Mouse (Mus musculus): ENCODE measurements around the gene Kdm5a.

DNA sequence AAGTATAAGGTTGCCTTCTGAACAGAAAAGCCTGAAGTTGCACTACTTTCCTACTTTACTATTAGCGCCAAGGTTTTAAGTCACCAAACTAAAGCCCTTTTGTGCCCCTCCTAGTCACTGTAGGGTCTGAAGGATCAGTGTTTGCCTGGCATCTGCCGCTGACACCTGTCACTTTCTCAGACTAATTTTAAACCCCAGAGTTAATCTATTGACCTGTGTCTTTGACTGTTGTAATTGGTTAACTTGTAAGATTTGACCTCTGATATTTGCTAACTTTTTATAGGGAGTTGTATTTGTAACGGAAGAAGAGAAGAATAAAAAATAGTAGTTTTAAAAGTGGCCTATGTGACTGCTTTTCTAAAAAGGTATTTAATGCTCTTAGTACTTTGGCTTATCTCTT, 74.2 kb downstream of the Kdm5a start:
- TF ChIP-seq MYOD1 (IDR thresholded peaks at IDR 0.05; ENCODE audit: control insufficient read depth in 1 of 3, insufficient read length in 2 of 3, low read depth in 2 of 3) = peak in 1 of 3 experiments; percentile 4
- TF ChIP-seq E2F4 (IDR thresholded peaks at IDR 0.05; ENCODE audit: insufficient read depth) = no peak
- no peak for TF ChIP-seq POLR2A (IDR thresholded peaks at IDR 0.05; ENCODE audit: insufficient read length, low read depth)
- no peak for TF ChIP-seq USF1 (IDR thresholded peaks at IDR 0.05; ENCODE audit: low read depth)
- TF ChIP-seq MYOG (IDR thresholded peaks at IDR 0.05; ENCODE audit: control insufficient read depth in 1 of 3, insufficient read depth in 1 of 3, insufficient read length in 2 of 3, low read depth in 2 of 3) = no peak
- TF ChIP-seq MAX (IDR thresholded peaks at IDR 0.05; ENCODE audit: low read depth) = no peak
- TF ChIP-seq TCF12 (IDR thresholded peaks at IDR 0.05; ENCODE audit: insufficient read depth, poor library complexity, severe bottlenecking) = no peak
- TF ChIP-seq POLR2AphosphoS2 (IDR thresholded peaks at IDR 0.05; ENCODE audit: insufficient read length, low read depth) = no peak
- no peak for TF ChIP-seq SRF (IDR thresholded peaks at IDR 0.05; ENCODE audit: control insufficient read depth, insufficient read length, low read depth)
- no peak for TF ChIP-seq REST (IDR thresholded peaks at IDR 0.05; ENCODE audit: insufficient read depth, insufficient read length)
